Mouse (Mus musculus): ENCODE data around the gene Hand1.
A peak's percentile ranks its signal among the peaks of the same experiment; 100 is the strongest.

DNA sequence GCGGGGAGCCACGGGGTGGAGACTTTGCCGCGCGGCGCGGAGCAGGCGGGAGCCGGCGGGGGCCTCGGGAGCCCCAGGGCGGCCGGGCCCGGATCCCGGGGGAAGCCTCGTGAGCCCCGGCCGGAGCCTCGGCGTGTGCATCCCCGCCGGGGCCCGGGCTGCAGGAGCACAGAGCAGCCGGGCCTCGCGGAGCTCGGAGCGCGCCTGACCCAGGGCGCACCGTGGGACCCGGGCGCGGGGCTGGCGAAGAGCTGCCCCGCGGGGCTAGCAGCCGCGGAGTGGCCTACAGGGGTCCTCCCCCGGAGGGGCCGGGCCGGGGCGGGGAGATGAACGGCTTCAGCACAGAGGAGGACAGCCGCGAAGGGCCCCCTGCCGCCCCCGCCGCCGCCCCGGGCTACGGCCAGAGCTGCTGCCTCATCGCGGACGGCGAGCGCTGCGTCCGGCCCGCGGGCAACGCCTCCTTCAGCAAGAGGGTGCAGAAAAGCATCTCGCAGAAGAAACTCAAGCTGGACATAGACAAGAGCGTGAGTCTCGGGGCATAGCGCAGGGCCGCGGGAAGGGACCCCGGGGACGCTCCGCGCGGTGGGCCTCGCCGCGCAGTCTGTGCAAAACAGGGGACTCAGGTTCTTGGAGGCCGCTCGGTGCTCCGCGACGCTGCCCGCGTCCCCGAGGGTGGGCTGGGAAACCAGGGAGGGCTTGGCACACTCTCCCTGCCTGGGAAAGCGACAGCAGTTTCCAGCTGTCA is 30.7 kb downstream of the Hand1 start:
- TF ChIP-seq CTCF (IDR thresholded peaks at IDR 0.05) (peak; percentile 4; the same call in 1 of the 2 replicates), EP300 (IDR thresholded peaks at IDR 0.05; ENCODE audit: insufficient read depth, low read depth, low read length) (no peak)
